Mouse (Mus musculus) ES-E14 (cell line): ENCODE results near the gene Acox1.

ENCODE experiments used
- HCFC1 ChIP-seq: IDR thresholded peaks from 2 replicates; pipeline ENCODE4 v1.6.1; 2012; ENCODE audit warnings: low read length, inconsistent platforms, borderline replicate concordance; ENCODE audit not compliant: insufficient read depth
- MAFK ChIP-seq: IDR thresholded peaks from 2 replicates; pipeline ENCODE4 v1.6.1; 2014; ENCODE audit warnings: mild to moderate bottlenecking, low read depth, low read length, inconsistent platforms; ENCODE audit not compliant: insufficient read depth

- TF ChIP-seq HCFC1, result no peak
- TF ChIP-seq MAFK, result no peak
Observed at GRCm38 (mm10) chr11:116216549-116216948, 17.7 kb upstream of the Acox1 start.
